Mouse (Mus musculus): ENCODE data around the gene Prex1.

GRCm38 (mm10) chr2:166694616-166695015, 19.0 kb downstream of the Prex1 start:
- TF ChIP-seq GATA1 (IDR thresholded peaks at IDR 0.05; ENCODE audit: borderline replicate concordance, low read length), result no peak
- no peak for TF ChIP-seq CTCF (IDR thresholded peaks at IDR 0.05; ENCODE audit: low read depth, low read length)
- TF ChIP-seq POLR2AphosphoS5 (IDR thresholded peaks at IDR 0.05; ENCODE audit: insufficient replicate concordance, low read depth, low read length), result no peak
- no peak for TF ChIP-seq GATA2 (IDR thresholded peaks at IDR 0.05; ENCODE audit: borderline replicate concordance, low read depth, low read length)
